Mouse (Mus musculus) C2C12 (cell line): Measurements from ENCODE around the gene Coq4. TPM values are rescaled to one million over a fixed set of nuclear protein-coding genes. Genes with fewer than 3 reads are reported as not detected.

Experiments
- H3K27me3 ChIP-seq: one replicate; pipeline ENCODE4 v1.6.1; 2011; ENCODE audit not compliant: control insufficient read depth, insufficient read depth, insufficient read length
- H3K36me3 ChIP-seq: one replicate; pipeline ENCODE4 v1.6.1; 2011; ENCODE audit not compliant: control insufficient read depth, insufficient read depth
- H3K4me3 ChIP-seq: one replicate; pipeline ENCODE4 v1.5.1; 2011; ENCODE audit warnings: mild to moderate bottlenecking, control low read depth; ENCODE audit not compliant: poor library complexity, insufficient read depth, severe bottlenecking
- H3K79me2 ChIP-seq: one replicate; pipeline ENCODE4 v1.6.1; 2011; ENCODE audit not compliant: control insufficient read depth, insufficient read depth
- H3K79me3 ChIP-seq: one replicate; pipeline ENCODE4 v1.6.1; 2011; ENCODE audit warnings: low read depth, control low read depth
- H3ac ChIP-seq: one replicate; pipeline ENCODE3; 2011; ENCODE audit warnings: low read depth; ENCODE audit not compliant: control insufficient read depth, insufficient read length
- CEBPB ChIP-seq: IDR thresholded peaks from one replicate; pipeline ENCODE4 v1.6.1; 2011; ENCODE audit warnings: low read depth, mild to moderate bottlenecking, control low read depth, moderate library complexity
- CTCF ChIP-seq: IDR thresholded peaks from one replicate; pipeline ENCODE4 v1.5.1; 2011; ENCODE audit not compliant: control insufficient read depth, insufficient read depth, insufficient read length
- FOSL1 ChIP-seq: IDR thresholded peaks from one replicate; pipeline ENCODE4 v1.8.0; 2011; ENCODE audit warnings: mild to moderate bottlenecking, low read length; ENCODE audit not compliant: poor library complexity, insufficient read depth, severe bottlenecking
- MAX ChIP-seq: IDR thresholded peaks from one replicate; pipeline ENCODE4 v1.6.1; 2011; ENCODE audit warnings: mild to moderate bottlenecking, control low read depth
- MYOD1 ChIP-seq: IDR thresholded peaks from one replicate; pipeline ENCODE4 v1.6.1; 2011; ENCODE audit warnings: low read depth; ENCODE audit not compliant: control insufficient read depth, insufficient read length
- MYOG ChIP-seq: IDR thresholded peaks from one replicate; pipeline ENCODE4 v1.6.1; 2011; ENCODE audit not compliant: control insufficient read depth, insufficient read length; ENCODE audit errors: extremely low read depth
- USF1 ChIP-seq: IDR thresholded peaks from one replicate; pipeline ENCODE4 v1.6.1; 2011; ENCODE audit warnings: low read depth, mild to moderate bottlenecking, control low read depth, moderate library complexity
- polyA plus RNA-seq: library from polyadenylated mRNA; unstranded; fragments of >200 nt; fragmentation: generic; extraction: Trizol; gene quantifications from one replicate; pipeline ENCODE4 v1.2.1, GENCODE M21; 2012; ENCODE audit warnings: missing spikeins

Coq4 gene
- polyA plus RNA-seq, 1 experiment: 21.2 TPM

DNA sequence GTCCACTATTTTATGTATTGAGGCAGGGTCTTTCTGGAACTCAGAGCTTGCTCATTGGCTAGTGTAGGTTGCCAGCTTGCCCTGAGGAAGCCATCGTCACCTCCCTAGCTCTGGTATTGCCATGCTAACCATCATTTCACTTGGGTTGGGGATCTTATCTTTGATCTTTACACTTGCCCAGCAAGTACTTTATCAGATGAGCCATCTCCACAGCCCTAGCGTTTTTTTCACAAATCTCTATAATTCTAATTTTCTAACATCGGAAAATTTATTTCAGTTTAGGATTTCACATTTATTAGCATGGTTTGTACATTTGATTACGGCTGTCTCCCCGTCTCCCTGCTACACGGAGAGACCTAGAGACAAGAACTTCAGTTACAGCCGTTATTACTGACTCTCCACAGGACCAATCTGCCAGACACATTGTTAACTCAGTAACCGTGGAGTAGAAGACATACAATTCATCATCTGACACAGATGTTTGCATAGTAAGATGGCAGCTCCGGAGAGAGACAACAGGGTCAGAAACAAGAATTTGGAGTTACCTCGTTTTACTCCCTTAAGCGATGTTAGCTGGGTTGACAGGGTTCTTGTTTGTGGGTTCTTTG, 39.1 kb downstream of the Coq4 start:
- peak overlapping the region; percentile 60 for H3ac ChIP-seq
- no peaks in the 10 kb centered on the region for H3K36me3 ChIP-seq
- no peaks in the 10 kb centered on the region for H3K27me3 ChIP-seq
- H3K79me3 ChIP-seq: peaks cover 37% of the 10 kb centered on the region
- H3K4me3 ChIP-seq: peak overlapping the region; percentile 99
- H3K79me2 ChIP-seq: peaks cover 43% of the 10 kb centered on the region
- TF ChIP-seq FOSL1 (no peak), MAX (no peak), MYOG (no peak), CTCF (no peak), MYOD1 (no peak), CEBPB (no peak), USF1 (no peak)

DNA sequence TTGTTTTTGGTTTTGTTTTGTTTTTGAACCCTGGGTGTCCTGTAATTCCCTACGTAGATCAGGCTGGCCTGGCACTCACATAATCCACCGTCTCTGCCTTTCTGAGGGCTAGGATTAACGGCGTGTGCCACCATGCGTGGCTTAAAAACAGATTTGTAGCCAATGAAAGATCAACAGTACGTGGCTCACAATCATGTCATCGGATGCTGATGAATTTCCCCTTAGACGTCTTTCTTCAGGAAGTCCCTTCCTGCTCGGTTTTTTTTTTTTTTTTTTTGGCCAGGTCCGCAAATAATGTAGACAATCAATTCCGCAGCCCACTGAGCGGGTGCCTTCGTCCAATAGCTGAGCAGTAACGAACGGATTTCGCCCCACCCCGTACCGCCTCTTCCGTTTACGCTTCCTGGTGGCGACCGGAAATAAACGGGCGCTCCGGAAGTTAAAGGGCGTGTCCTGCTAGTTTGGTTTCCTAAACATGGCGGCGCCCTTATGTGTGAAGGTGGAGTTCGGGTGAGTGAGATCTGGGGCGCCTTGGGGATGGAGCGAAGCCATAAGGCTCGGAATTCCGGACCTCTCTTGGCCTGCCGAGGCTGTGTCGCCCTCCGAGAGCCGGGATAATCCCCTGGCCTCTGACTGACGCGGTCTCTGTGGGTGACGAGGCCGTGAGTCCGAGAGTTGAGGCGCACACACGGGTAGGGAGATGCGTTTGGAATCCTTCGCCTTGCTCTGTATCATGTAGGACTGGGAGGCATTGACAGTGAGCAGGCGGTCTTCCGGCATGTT, 39.8 kb downstream of the Coq4 start:
- no peaks in the 10 kb centered on the region for H3K36me3 ChIP-seq
- no peaks in the 10 kb centered on the region for H3K27me3 ChIP-seq
- peaks cover 37% of the 10 kb centered on the region for H3K79me3 ChIP-seq
- peak overlapping the region; percentile 99 for H3K4me3 ChIP-seq
- H3ac ChIP-seq: peak overlapping the region; percentile 95
- TF ChIP-seq USF1 (no peak), MAX (no peak), CTCF (no peak), CEBPB (no peak), MYOG (no peak)
- peaks cover 50% of the 10 kb centered on the region for H3K79me2 ChIP-seq

DNA sequence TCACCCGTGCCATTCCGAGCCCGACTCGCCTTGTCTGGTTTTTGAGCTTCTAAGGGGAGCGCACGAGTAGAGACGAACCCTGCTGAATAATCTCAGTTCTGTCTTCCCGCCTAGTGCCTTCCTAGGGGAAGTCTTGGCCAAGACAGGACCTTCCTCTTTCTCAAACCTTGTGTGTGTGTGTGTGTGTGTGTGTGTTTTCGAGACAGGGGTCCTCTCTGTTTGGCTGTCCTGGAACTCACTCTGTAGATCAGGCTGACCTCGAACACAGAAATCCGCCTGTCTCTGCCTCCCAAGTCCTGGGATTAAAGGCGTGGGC, 40.4 kb downstream of the Coq4 start:
- H3K79me2 ChIP-seq: peaks cover 54% of the 10 kb centered on the region

DNA sequence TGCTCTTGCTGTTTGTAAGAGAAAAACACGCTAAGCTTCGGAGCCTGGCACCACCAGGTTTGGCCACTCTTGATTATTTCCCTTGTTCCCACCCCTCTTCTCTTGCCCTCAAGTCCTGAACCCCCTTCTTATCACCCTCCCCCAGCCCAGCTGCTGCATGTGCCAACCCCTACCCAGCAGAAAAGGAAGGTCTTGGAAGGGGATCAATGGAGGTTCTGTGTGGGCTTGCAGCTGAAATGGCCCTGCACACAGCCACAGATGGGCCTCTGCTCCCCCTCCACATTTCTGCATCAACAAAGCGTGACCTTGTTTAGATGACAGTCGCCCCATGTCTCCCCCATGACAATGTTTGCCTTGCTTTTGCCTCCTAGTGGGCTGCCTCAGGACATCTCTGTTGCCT, 43.8 kb downstream of the Coq4 start:
- Histone ChIP-seq H3K79me2 (peaks cover 54% of the 10 kb centered on the region), H3K4me3 (no peak overlapping the region), H3K27me3 (no peaks in the 10 kb centered on the region), H3K36me3 (peaks cover 27% of the 10 kb centered on the region), H3ac (no peak overlapping the region), H3K79me3 (peaks cover 39% of the 10 kb centered on the region)
- TF ChIP-seq MAX (no peak), MYOG (no peak), MYOD1 (no peak), CTCF (no peak), CEBPB (no peak), FOSL1 (no peak), USF1 (no peak)

More for the DNA sequence above, 40.4 kb downstream of the Coq4 start:
- TF ChIP-seq USF1: no peak
- TF ChIP-seq MYOG: no peak
- no peak for TF ChIP-seq FOSL1
- no peak for TF ChIP-seq CTCF
- no peak for TF ChIP-seq CEBPB
- TF ChIP-seq MAX: no peak
- no peak for TF ChIP-seq MYOD1
- Histone ChIP-seq H3K36me3 (peaks cover 3% of the 10 kb centered on the region), H3ac (peak overlapping the region; percentile 95), H3K4me3 (peak overlapping the region; percentile 99), H3K27me3 (no peaks in the 10 kb centered on the region), H3K79me3 (peaks cover 39% of the 10 kb centered on the region)

DNA sequence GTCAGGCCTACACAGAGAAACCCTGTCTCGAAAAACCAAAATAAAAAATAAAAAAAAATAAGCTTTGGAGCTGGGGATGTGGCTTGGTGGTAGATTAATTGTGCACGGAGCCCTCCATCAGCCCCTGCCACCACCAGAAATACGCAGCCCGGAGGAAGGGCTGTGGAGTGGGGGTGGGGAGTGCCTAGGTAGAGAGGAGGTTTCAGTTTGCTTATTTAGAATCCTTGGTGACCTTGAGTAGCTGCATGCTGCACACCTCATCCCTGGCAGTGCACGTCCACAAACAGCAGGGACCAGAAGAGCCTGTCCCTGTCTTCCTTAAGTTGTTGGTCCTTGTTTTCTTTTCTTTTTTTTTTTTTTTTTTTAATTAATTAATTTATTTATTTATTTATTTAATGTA, 46.5 kb downstream of the Coq4 start:
- H3K4me3 ChIP-seq: no peak overlapping the region
- peaks cover 38% of the 10 kb centered on the region for H3K36me3 ChIP-seq
- no peak overlapping the region for H3ac ChIP-seq
- TF ChIP-seq MYOG: no peak
- no peak for TF ChIP-seq MYOD1
- H3K27me3 ChIP-seq: no peaks in the 10 kb centered on the region
- peaks cover 37% of the 10 kb centered on the region for H3K79me2 ChIP-seq
- peaks cover 24% of the 10 kb centered on the region for H3K79me3 ChIP-seq
